Mouse (Mus musculus) hindbrain, embryonic 13.5 days (tissue): Measurements from ENCODE around the gene Mapkap1. TPM values are rescaled to one million over a fixed set of nuclear protein-coding genes. Genes with fewer than 3 reads are reported as not detected.

Source experiments
- ATAC-seq: fragments of 200-750 bp; cut with Nextera tagmentation; 2 replicates; pipeline ENCODE4 v1.8.0; 2017; ENCODE audit warnings: moderate TSS enrichment; ENCODE audit not compliant: low FRiP score
- H3K27ac ChIP-seq: fragments of 300-500 bp; sonication (generic); 2 replicates; pipeline ENCODE4 v1.5.1; 2015; ENCODE audit warnings: inconsistent platforms, mild to moderate bottlenecking, moderate library complexity
- H3K27me3 ChIP-seq: fragments of 300-500 bp; sonication (generic); 2 replicates; pipeline ENCODE4 v1.6.1; 2015; ENCODE audit warnings: mild to moderate bottlenecking, inconsistent platforms
- H3K36me3 ChIP-seq: fragments of 300-500 bp; sonication (generic); 2 replicates; pipeline ENCODE4 v1.6.1; 2015; ENCODE audit warnings: mild to moderate bottlenecking, inconsistent platforms
- H3K4me1 ChIP-seq: fragments of 300-500 bp; sonication (generic); replicated peaks from 2 replicates; pipeline ENCODE4 v1.6.1; 2015; ENCODE audit warnings: inconsistent platforms
- H3K4me2 ChIP-seq: fragments of 300-500 bp; sonication (generic); 2 replicates; pipeline ENCODE4 v1.6.1; 2015; ENCODE audit warnings: inconsistent platforms, mild to moderate bottlenecking, moderate library complexity
- H3K4me3 ChIP-seq: fragments of 300-500 bp; sonication (generic); 2 replicates; pipeline ENCODE4 v1.5.1; 2015; ENCODE audit warnings: mild to moderate bottlenecking, inconsistent platforms
- H3K9ac ChIP-seq: fragments of 300-500 bp; sonication (generic); 2 replicates; pipeline ENCODE4 v1.6.1; 2015; ENCODE audit warnings: mild to moderate bottlenecking, inconsistent platforms
- H3K9me3 ChIP-seq: fragments of 300-500 bp; sonication (generic); 2 replicates; pipeline ENCODE4 v1.6.1; 2016; ENCODE audit warnings: inconsistent platforms
- WGBS: fragments of 180-500 bp; shearing (Covaris S2); methylation state at CpG from one replicate; pipeline ENCODE4 v1.1.7; 2015; 5-methylcytosine and 5-hydroxymethylcytosine counted together
- polyA plus RNA-seq: library from polyadenylated mRNA; unstranded; fragments of >200 nt; fragmentation: Nextera tagmentation; extraction: Ambion mirVana; gene quantifications from 2 replicates; pipeline ENCODE4 v1.2.1, GENCODE M21; 2015

The Mapkap1 gene
- polyA plus RNA-seq, result 96.6 and 100 TPM in 2 replicates

DNA sequence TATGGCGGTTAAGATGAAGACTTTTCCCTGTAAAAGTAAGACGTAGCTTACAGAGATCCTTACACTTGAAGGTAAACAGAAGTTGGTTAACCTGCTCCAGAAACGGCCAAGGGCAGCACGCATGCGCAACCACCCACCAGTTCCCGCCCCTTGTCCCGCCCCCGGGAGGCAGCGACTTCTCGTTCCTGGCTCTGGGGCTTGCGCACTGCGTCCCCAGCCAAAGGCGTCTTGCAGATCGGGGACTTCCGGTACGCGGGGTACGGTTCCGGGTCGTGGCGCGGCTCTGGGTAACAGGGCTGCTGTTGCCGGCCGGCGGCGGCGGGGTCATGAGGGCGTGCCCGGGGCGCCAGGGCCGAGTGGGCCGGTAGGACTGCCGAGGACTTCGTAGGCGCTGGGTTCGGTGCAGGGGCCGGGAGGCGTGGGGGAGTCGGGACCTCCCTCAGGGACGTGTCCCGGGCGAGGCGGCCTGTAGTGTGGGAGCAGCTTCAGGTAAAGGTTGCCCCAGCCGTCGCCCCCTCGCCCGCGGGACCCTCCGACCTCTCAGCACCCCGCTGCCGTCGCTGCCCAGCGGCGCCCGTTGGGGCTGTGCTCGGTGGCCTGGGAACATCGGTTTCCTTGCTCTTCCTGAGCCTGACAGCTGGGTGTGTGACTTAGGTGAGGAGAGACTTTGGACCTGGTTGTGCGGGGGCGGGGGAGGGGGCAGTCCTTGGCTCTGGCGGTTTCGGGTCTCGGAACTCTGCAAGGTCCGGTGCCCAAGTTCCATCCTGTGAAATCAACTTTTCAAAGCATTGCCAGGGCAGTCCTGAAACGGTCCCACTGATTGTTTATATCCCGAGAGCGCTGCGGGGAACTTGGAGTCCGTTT, at the start of gene Mapkap1:
Gene Mapkap1, plus strand, starts transcription at position 171 of the 864 bp plus-strand sequence.
- H3K9ac ChIP-seq, result peak within 1 kb of the TSS; percentile 91
- peaks cover 16% of the 10 kb centered on the region for H3K4me1 ChIP-seq
- no peaks in the 10 kb centered on the region for H3K27me3 ChIP-seq
- no peaks in the 10 kb centered on the region for H3K9me3 ChIP-seq
- no peaks in the 10 kb centered on the region for H3K36me3 ChIP-seq
- 0 out of 2 replicates have a peak within 1 kb of the TSS, but pooled peaks have one; percentile 30 for H3K27ac ChIP-seq
- H3K4me2 ChIP-seq, result peak within 1 kb of the TSS; percentile 88
- ATAC-seq, result peak; percentile 98
- peak within 1 kb of the TSS; percentile 94 for H3K4me3 ChIP-seq
- under 1% methylated on average over 66 of the region's 68 CpGs for WGBS

DNA sequence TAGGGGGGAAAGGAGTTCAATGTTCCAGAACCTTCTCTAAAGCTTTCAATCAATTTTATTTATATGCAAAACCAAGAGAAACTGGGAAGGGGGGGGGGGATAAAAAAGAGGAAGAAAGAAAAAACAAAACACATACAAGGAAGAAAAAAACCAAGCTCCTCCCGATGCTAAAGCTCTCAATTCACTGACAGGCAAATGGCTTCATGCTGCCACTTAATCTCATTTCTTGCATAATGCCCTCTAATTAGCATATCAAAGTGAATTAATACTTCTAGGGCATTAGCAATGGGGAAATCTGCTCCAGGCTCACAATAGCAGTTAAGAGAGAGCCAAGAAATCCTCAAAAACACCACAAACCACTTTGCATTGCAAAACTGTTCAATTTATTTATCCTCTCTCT, 42.9 kb upstream of the Mapkap1 start:
- peak overlapping the region; percentile 37 for H3K4me2 ChIP-seq
- H3K4me1 ChIP-seq, result peaks cover 41% of the 10 kb centered on the region
- no peaks in the 10 kb centered on the region for H3K36me3 ChIP-seq
- no peaks in the 10 kb centered on the region for H3K9me3 ChIP-seq
- H3K27ac ChIP-seq, result peak overlapping the region; percentile 48; the same call in 1 of the 2 replicates
- no peaks in the 10 kb centered on the region for H3K27me3 ChIP-seq
- no peak for ATAC-seq
- 6% methylated on average over 1 of the region's 1 CpGs for WGBS
- H3K9ac ChIP-seq, result peak overlapping the region; percentile 24; the same call in 1 of the 2 replicates
- H3K4me3 ChIP-seq, result 0 out of 2 replicates have a peak overlapping the region, but pooled peaks have one; percentile 7

DNA sequence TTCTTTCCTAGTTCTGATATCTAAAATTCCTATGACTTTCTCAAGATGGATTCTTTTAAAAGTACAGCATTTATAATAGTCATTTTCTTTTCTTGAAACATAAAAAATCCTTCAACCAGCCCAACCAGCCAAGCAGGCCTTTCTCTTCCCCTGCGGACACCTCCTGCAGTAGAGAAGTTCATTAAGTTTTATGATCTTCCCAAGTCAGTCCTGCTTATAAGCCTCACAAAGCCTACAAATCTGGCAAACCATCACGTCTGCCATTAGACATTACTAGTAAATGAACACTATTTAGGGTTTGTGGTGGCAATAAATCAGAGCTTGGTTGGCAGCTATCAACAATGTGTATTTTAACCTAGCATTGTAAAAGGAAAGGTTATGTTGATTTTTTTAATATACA, 39.5 kb upstream of the Mapkap1 start:
- H3K9ac ChIP-seq, result peak overlapping the region; percentile 59; the same call in 1 of the 2 replicates

DNA sequence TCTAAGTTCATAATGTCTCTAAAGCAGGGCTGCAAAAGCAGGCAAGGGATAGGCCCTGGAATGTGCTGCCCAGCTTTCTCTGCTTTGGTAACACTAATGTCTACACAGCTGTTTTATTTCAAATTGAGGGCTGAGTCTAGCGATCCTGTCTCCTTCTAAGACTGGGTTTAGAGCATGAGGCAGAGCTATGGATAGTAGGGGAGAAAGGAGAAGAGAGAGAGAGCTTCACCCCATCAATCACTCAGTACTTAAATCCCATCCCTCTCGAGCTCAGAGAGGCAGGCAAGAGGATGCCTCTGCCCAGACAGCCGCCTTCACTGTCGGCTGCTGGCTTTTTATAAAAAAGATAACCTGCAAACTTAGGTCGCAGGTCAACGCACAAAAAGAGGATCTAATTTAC, 38.2 kb upstream of the Mapkap1 start:
- H3K27ac ChIP-seq, result peak overlapping the region; percentile 87
- peak overlapping the region; percentile 80 for H3K9ac ChIP-seq
- 14% methylated on average over 6 of the region's 6 CpGs for WGBS
- peak overlapping the region; percentile 46 for H3K4me3 ChIP-seq
- H3K36me3 ChIP-seq, result no peaks in the 10 kb centered on the region
- peaks cover 32% of the 10 kb centered on the region for H3K4me1 ChIP-seq
- peak overlapping the region; percentile 61 for H3K4me2 ChIP-seq
- H3K9me3 ChIP-seq, result no peaks in the 10 kb centered on the region
- H3K27me3 ChIP-seq, result no peaks in the 10 kb centered on the region
- ATAC-seq, result no peak

More for the DNA sequence above, 39.5 kb upstream of the Mapkap1 start:
- Histone ChIP-seq H3K4me3 (peak overlapping the region; percentile 32), H3K27ac (peak overlapping the region; percentile 59; the same call in 1 of the 2 replicates), H3K9me3 (no peaks in the 10 kb centered on the region), H3K4me2 (peak overlapping the region; percentile 51), H3K27me3 (no peaks in the 10 kb centered on the region), H3K4me1 (peaks cover 31% of the 10 kb centered on the region), H3K36me3 (no peaks in the 10 kb centered on the region)
- 41% methylated on average over 2 of the region's 2 CpGs for WGBS
- no peak for ATAC-seq

DNA sequence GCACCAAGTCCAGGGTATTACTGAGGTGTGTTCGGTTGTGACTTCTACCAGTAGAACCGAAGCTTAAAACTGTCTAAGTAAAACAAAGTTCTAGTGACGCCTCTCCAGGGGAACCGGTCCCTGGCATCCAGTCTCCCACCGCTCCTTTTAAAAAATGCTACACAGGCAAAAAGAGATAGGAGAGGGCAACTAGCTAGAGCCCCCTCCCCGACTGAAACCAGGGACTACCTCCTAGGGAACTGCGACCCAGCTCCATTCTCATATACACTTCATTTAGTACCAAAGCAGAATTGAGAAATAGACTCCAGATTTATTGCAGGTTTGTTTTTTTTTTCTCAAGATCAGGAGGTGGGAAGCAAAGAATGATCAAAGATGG, 36.2 kb upstream of the Mapkap1 start:
- ATAC-seq, result no peak
- H3K4me1 ChIP-seq, result peaks cover 29% of the 10 kb centered on the region
- peak overlapping the region; percentile 92 for H3K4me3 ChIP-seq
- H3K27me3 ChIP-seq, result no peaks in the 10 kb centered on the region
- H3K4me2 ChIP-seq, result peak overlapping the region; percentile 88
- WGBS, result 3% methylated on average over 7 of the region's 7 CpGs
- H3K9me3 ChIP-seq, result no peaks in the 10 kb centered on the region
- H3K36me3 ChIP-seq, result no peaks in the 10 kb centered on the region
- peak overlapping the region; percentile 99 for H3K9ac ChIP-seq
- peak overlapping the region; percentile 99 for H3K27ac ChIP-seq

DNA sequence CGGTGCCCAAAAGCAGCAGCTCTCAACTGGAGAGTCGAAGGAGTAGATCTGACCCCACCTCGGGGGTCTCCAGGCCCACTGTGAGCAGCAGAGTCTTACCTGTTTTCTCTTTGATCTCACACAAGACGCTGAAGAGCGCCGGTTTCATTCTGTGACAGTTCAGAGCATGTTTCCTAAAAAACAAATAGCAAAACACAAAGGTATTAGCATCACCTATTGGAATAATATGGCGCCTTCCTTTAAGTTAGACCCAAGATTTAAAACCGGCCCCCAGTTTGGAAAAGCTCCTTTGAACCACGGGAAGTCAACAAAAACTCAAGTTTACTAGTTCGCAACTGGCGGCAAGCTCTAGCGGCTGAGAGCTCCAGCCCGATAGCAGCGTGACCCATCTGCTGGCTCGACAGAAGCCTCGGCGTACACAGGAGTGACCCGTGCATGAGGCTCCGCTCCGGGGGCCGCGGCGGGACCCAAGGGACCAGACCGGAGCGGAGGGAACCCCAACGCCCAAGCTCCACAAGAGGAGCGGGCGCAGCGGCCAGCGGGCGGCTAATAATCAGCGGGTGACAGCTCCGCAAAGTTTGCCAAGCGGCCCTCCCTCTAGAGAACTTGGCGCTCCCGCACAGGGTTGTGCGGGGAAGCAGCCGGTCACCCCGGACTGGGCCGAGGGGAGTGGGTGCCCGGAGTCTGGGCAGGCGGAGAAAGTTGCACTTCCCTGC, 35.7 kb upstream of the Mapkap1 start:
- peak overlapping the region; percentile 99 for H3K27ac ChIP-seq
- H3K4me2 ChIP-seq, result peak overlapping the region; percentile 88
- H3K4me1 ChIP-seq, result peaks cover 29% of the 10 kb centered on the region
- H3K4me3 ChIP-seq, result peak overlapping the region; percentile 92
- H3K36me3 ChIP-seq, result no peaks in the 10 kb centered on the region
- no peak for ATAC-seq
- no peaks in the 10 kb centered on the region for H3K27me3 ChIP-seq
- H3K9ac ChIP-seq, result peak overlapping the region; percentile 99
- no peaks in the 10 kb centered on the region for H3K9me3 ChIP-seq
- WGBS, result under 1% methylated on average over 42 of the region's 42 CpGs

DNA sequence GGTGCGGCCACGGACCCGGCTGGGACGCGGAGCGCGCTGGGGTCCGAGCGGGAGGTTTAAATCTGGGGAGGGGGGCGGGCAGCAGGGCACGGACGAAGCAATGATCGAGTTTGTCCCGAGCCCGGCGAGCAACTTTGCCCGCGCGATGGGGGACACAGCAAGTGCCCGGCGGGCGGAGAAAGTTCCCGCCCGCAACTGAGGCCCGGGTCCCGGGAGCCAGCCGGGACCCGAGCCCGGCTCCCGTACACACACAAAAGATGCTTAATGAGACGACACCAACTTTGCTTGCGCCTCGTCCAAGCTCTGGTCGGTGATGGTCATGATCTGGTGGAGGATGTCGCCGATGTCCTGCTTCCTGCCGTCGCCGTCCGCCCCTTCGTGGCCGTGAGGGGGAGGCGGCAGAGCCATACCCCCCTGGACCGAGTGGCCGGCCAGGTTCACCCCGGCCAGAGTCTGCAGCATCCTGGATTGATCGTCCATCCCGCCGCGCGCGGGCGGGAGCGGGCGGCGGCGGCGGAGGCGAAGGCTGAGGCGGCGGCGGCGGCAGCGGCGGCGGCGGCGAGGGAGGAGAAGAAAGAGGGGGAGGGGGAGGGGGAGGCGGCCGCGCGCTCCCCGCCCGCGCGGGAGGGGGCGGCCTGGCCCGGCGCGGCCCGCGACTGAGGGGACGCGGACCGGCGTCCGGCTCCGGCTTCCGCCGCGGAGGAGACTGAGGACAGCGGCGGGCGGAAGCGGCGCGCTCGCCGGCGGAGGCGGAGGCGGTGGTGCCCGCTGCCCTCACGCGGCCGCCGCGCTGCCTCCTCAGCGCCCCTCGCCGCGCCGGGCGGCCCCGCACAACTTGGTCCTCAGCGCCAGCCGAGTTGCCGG, 34.9 kb upstream of the Mapkap1 start:
- Histone ChIP-seq H3K4me1 (peaks cover 29% of the 10 kb centered on the region), H3K27me3 (no peaks in the 10 kb centered on the region), H3K9me3 (no peaks in the 10 kb centered on the region), H3K4me2 (peak overlapping the region; percentile 88), H3K36me3 (no peaks in the 10 kb centered on the region), H3K9ac (peak overlapping the region; percentile 99), H3K4me3 (peak overlapping the region; percentile 92), H3K27ac (peak overlapping the region; percentile 99)
- ATAC-seq, result peak; percentile 31
- WGBS, result 0% methylated on average over 46 of the region's 118 CpGs

DNA sequence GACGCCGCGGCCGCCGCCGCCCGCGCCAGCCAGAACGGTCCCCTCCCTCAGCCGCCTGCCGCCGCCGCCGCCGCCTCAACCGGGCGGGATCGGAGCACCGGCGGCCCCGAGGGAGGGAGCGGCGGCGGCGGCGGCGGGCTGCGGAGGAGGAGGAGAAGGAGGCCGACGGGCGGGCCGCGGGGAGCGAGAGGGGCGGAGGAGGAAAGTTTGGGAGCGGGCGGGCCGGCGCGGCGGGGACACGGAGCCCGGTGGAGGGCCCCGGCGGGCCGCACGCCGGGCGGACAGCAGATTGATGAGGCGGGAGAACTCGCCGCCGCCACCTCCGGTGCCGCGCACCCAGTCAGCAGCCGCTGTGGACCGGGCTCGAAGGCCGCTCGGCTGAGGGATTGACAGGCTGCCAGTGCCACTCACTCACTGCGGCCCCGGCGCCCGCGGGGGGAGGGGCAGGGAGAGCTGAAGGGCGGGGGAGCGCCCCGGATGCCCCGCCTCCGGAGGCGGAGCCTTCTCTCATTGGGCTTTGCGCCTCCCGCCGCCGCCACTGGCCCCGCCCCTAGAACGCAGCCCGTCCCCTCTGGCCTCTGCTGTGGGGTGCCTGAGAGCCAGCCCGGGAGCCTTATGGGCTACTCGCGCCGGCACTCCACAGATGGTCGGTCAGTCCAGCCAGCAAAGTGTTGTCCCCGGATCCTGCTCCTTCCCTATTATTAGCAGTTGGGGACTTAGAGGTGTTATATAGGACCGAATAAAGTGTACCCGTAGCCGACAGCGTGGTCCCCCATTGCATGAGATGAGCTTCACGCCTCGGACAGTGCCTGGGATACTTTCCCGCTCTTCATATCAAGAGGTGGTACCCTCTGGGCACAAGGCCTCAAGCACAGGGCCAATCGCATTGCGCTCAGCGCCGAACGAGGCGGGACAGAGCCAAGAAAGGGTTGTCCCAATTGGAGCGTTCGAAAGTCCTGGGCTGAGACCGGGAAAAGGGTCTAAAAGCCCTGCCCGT, 34.0 kb upstream of the Mapkap1 start, which contains the start of gene Pbx3:
Gene Pbx3, minus strand, starts transcription at position 838 of the 997 bp plus-strand sequence.
- H3K4me1 ChIP-seq, result peaks cover 27% of the 10 kb centered on the region
- H3K4me2 ChIP-seq, result peak within 1 kb of the TSS; percentile 88
- WGBS, result under 1% methylated on average over 65 of the region's 102 CpGs
- peak within 1 kb of the TSS; percentile 92 for H3K4me3 ChIP-seq
- H3K36me3 ChIP-seq, result no peaks in the 10 kb centered on the region
- ATAC-seq, result peak; percentile 93
- H3K9ac ChIP-seq, result peak within 1 kb of the TSS; percentile 99
- no peaks in the 10 kb centered on the region for H3K9me3 ChIP-seq
- H3K27me3 ChIP-seq, result no peaks in the 10 kb centered on the region
- peak within 1 kb of the TSS; percentile 99 for H3K27ac ChIP-seq

DNA sequence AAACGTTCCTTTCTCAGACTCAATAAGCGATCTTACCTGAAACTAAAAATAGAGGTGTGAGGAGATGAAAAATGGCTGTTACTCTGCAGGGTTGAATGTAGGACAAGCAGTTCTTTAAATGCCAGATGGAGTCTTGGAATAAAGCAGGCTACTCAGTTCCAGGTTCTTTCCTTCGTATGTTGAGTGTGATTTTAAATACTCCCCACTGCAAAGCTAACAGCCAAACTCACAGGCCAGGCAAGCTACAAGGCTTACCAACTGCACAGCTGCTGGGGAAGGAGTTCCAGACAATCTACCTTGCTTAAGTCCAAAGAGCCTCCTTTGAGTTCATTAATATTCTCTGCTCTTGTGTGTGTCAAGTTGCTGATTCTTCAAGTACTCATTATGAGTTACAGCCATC, 32.7 kb upstream of the Mapkap1 start:
- no peak overlapping the region for H3K4me3 ChIP-seq
- no peaks in the 10 kb centered on the region for H3K27me3 ChIP-seq
- H3K36me3 ChIP-seq, result no peaks in the 10 kb centered on the region
- peaks cover 17% of the 10 kb centered on the region for H3K4me1 ChIP-seq
- no peak overlapping the region for H3K4me2 ChIP-seq
- no peak overlapping the region for H3K9ac ChIP-seq
- ATAC-seq, result no peak
- WGBS, result 38% methylated on average over 3 of the region's 3 CpGs
- no peaks in the 10 kb centered on the region for H3K9me3 ChIP-seq
- no peak overlapping the region for H3K27ac ChIP-seq

DNA sequence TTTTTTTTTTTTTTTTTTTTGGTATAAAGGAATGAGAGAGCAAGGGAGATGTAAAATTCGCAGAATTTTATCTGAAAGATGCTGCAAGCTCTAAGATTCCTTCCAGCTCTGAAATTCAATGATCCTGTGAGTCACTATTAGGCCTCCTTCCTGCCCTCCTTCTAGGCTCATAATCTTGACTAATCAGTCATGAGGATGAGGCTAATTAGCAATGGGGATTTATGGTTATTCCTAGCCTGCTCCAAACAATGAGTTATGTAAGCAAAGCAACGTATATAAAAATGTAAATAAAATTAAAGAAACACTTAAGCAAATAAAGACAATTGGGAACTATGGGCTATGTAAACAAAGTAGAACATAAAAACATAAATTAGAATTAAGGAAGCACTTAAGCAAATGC, 32.2 kb upstream of the Mapkap1 start:
- no peak for ATAC-seq
- 84% methylated on average over 2 of the region's 2 CpGs for WGBS
- Histone ChIP-seq H3K9me3 (no peaks in the 10 kb centered on the region), H3K27me3 (no peaks in the 10 kb centered on the region), H3K4me3 (no peak overlapping the region), H3K27ac (no peak overlapping the region), H3K4me1 (peaks cover 14% of the 10 kb centered on the region), H3K4me2 (no peak overlapping the region), H3K36me3 (no peaks in the 10 kb centered on the region), H3K9ac (no peak overlapping the region)

DNA sequence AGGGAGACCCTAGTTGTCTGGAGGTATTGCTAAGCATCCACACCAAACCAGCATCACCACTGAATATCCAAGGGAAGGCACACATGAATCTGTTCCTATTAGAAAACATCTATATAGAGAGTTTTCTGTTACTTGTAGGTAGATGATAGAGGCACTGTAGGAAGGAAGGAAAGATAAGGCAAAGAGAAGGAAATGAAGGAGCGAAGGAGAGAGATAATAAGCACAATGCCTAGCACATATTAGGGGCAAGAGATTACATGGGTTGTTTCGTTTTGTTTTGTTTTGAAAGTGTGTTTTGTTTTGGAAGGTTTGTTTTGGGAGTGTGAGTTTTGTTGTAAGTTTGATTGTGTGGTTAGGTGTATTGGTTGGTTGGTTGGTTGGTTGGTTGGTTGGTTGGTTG, 27.6 kb upstream of the Mapkap1 start:
- H3K4me3 ChIP-seq, result no peak overlapping the region
- H3K4me1 ChIP-seq, result no peaks in the 10 kb centered on the region
- H3K27me3 ChIP-seq, result no peaks in the 10 kb centered on the region
- no peak overlapping the region for H3K27ac ChIP-seq
- no peak overlapping the region for H3K4me2 ChIP-seq
- 87% methylated on average over 2 of the region's 2 CpGs for WGBS
- no peaks in the 10 kb centered on the region for H3K36me3 ChIP-seq
- no peaks in the 10 kb centered on the region for H3K9me3 ChIP-seq
- no peak overlapping the region for H3K9ac ChIP-seq
- ATAC-seq, result no peak
